Mouse (Mus musculus) adrenal gland (tissue): Measurements from ENCODE around the gene Trhr2.

Experiments
- intact Hi-C: fragments of 180-260 bp; cut with DNase I; formaldehyde crosslinking; loops from one replicate; pipeline ENCODE4 v1.15.1; 2025

Trhr2 gene

GRCm38 (mm10) chr8:122355642-122356606, 4.6 kb downstream of the Trhr2 start:
- intact Hi-C loops: no loop called here

- intact Hi-C loops: no loop called here
Measured at GRCm38 (mm10) chr8:122354157-122354556, 6.4 kb downstream of the Trhr2 start.

DNA sequence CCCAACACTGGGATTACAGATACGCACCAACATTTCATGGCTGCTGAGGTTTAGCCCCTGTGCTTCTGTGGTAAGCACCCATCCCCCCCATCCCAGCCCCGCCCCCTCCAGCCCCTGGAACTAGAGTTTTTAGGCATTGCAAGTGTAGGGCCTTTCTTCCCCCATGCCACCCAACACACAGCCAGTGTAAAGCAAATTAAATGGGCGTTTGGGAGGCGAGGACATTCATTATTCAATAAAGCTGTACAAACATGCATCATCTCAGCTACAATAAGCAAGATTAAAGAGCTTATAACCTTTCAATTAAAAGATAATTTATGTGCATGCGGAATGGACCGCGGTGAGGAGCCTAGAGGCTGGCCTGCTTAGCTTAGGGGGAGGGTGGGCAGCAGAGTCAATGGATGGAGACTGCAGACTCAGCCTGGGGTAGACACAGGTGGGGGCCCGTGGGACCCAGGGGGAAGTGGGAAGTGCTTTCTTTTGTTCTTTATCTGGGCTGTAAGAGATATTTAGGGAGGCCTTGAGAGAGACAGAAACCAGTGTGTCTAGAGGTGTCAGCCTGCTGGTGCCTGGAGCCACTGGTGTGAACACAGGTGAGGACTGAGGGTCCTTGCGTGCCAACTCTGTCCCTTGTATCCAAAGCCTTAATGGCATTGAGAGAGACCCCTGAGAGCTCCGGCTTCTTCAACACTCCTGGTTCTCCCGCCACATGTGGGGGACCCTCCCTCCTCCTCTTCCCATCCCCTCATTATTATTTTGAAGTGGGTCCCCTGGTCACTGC, 10.0 kb downstream of the Trhr2 start:
- intact Hi-C loops: no loop called here

GRCm38 (mm10) chr8:122349357-122350297, 10.9 kb downstream of the Trhr2 start:
- intact Hi-C loops: no loop called here

DNA sequence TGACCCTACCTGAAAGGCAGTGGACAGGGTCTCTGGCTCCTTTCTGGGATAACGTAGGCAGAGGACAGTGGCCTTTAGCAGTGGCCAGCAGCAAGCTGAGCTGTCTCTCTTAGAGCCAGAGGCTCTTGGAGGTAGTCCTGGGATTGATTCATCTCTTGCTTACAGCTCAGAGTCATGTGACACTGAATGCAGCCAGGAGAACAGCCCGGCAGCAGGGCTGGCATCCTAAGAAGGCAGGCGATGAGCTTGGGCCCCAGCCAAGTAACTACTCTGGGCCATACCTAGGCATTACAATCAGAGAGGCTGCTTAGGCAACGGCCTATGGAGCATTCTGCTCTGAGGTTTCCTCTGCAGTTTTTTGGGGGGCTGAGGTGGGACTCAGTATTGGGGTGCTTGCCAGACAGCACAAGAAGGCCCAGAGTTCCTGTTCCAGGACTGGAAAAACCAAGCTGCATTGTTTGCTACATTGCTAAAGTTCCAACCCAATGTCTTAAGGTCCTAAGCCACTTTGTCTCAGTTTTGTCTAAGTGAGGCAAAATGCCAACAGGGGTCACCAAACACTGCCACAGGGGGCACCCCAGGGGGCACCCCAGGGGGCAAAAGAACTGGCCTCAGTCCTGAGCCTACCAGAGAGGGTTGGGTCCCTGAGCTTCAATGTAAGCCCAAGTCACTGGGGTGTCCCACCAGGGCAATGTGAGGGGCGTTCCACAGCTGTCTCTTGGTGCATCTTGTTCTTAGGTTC, 12.6 kb downstream of the Trhr2 start:
- intact Hi-C loops: no loop called here

GRCm38 (mm10) chr8:122345181-122346095, 15.1 kb downstream of the Trhr2 start:
- intact Hi-C loops: no loop called here

DNA sequence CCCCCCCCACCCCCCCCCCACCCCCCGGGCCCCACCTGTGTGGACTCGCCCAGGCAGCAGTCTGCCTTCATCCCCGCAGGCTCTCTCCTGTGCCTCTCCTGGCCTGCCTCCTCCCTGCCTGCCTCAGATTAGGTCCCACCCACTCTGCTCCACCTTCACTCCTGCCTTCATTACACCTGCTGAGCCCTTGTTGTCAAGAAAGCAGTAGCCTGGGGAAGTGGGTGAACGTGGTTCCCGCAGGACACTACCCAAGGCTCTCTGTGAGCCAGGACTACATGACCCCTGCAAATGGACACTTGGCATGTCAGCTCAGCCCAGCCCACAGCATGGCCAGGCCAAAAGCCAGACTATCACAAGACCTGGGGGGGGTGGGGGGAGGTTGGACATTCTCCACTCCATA, 16.3 kb downstream of the Trhr2 start:
- intact Hi-C loops: no loop called here

GRCm38 (mm10) chr8:122343758-122344157, 16.8 kb downstream of the Trhr2 start:
- intact Hi-C loops: no loop called here

DNA sequence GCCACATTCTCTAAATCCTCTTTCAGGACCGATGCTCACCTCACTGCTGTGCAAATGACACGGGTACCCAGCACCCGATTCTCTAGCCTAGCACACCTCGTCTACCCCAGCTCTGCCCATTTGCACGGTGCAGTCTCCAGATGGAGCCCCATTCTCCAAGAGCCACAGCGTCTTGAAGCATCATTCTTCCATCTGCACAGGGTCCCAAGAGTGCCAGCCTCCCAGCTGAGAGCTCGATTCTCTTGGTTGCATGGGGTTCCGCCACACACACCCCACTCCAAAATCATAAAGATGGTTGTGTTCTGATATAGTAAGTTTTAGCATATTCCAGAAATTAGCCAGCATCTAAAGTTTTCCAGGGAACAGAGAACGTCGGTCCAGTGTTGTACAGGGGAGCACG, 17.2 kb downstream of the Trhr2 start:
- intact Hi-C loops: no loop called here

- intact Hi-C loops: no loop called here
Measured at GRCm38 (mm10) chr8:122342806-122343209, 17.7 kb downstream of the Trhr2 start.

DNA sequence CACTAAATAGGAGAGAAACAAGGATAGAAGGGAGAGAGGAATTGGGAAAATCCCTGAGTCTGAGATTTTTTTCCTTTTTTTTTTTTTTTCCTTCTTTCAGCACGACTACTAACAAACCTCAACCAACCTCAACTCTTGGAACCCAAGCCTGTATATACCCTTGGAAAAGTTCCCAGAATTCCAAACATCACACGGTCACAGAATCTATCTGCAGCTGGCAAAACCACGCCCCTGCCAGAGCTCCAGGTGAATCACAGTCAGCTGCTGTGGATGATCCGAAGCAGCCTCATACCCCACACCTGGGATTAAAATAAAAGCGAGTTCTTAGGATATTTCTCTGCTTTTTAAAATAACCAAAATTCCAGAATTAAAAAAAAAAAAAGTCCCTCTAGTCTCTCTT, 18.2 kb downstream of the Trhr2 start:
- intact Hi-C loops: no loop called here

DNA sequence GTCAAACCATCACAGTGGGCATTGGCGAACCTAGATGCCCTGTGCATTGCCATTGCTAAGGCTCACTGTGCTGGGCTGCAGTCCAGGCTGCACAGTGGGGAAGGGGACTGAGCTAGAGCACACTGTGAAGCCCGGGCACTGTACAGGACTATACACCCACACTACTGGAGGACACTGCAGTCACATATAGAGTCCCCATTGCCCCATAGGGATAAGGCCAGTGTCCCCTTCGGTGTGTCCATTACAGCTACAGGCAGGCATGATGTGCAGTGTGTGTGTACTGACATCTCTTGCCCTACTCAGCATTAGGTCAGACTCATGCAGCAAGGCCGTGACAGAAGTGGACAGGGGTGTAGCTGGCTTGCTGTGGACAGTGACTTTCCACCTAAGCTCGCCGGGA, 18.8 kb downstream of the Trhr2 start:
- intact Hi-C loops: no loop called here

DNA sequence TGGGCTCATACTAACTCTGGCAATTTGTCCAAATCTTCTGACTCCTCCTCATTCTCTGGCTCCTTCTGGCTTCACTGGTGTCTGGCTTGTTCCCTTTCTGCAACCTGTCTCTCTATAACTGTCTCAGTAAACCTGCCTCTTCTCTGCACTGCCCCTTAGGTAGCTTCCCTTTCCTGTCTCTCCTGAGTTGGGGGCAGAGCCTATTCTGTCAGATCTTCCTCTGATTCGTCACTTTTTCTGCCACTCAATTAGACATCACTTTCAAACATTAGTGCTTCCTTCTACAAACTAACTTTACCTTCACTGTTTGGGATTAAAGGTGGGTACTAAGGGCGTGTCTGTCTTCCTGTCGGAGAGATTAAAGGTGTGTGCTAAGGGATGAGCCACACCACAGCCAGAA, 19.8 kb downstream of the Trhr2 start:
- intact Hi-C loops: no loop called here

- intact Hi-C loops: no loop called here
Measured at GRCm38 (mm10) chr8:122338852-122339251, 21.7 kb downstream of the Trhr2 start.

- intact Hi-C loops: no loop called here
Measured at GRCm38 (mm10) chr8:122336251-122336910, 24.2 kb downstream of the Trhr2 start.

DNA sequence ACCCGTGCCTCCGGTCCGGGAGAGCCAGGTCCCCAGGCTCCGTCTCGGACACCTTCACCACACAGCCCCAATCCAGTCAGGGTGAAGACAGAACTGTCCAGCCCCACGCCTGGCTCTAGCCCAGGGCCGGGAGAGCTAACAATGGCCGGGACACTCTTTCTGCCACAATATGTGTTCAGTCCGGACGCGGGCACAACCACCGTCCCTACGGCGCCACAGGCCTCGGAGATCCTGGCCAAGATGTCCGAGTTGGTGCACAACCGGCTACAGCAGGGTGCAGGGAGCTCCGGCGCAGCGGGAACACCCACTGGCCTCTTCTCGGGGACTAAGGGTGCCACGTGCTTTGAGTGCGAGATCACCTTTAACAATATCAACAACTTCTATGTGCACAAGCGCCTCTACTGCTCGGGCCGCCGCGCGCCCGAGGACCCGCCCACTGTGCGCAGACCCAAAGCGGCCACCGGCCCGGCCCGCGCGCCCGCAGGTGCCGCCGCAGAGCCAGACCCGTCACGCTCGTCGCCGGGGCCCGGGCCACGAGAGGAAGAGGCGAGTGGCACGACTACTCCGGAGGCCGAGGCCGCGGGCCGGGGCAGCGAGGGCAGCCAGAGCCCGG, 24.8 kb downstream of the Trhr2 start:
- intact Hi-C loops: no loop called here

GRCm38 (mm10) chr8:122334791-122335490, 25.6 kb downstream of the Trhr2 start:
- intact Hi-C loops: loop anchor here (5.0 kb wide), 1 partner anchor 32 kb away; no protein-coding TSS in a partner anchor

- intact Hi-C loops: loop anchor here (1.0 to 5.0 kb wide), 3 partner anchors 34 to 355 kb away; no protein-coding TSS in a partner anchor
Measured at GRCm38 (mm10) chr8:122333531-122333930, 27.0 kb downstream of the Trhr2 start.
